Mouse (Mus musculus): ENCODE results near the gene Letm1.

- TF ChIP-seq CTCF (IDR thresholded peaks at IDR 0.05) (no peak), EP300 (IDR thresholded peaks at IDR 0.05) (no peak)
Observed at GRCm38 (mm10) chr5:33781964-33782344, 663 bp downstream of the Letm1 start.
